Mouse (Mus musculus) C2C12 (cell line): ENCODE measurements around the gene Zfp202. TPM values are rescaled to one million over a fixed set of nuclear protein-coding genes. Genes with fewer than 3 reads are reported as not detected.

Experiments
- H3K27me3 ChIP-seq: one replicate; pipeline ENCODE4 v1.6.1; 2011; ENCODE audit not compliant: control insufficient read depth, insufficient read depth, insufficient read length
- H3K36me3 ChIP-seq: one replicate; pipeline ENCODE4 v1.6.1; 2011; ENCODE audit not compliant: control insufficient read depth, insufficient read depth
- H3K4me3 ChIP-seq: one replicate; pipeline ENCODE4 v1.5.1; 2011; ENCODE audit warnings: mild to moderate bottlenecking, control low read depth; ENCODE audit not compliant: poor library complexity, insufficient read depth, severe bottlenecking
- H3K79me2 ChIP-seq: one replicate; pipeline ENCODE4 v1.6.1; 2011; ENCODE audit not compliant: control insufficient read depth, insufficient read depth
- H3K79me3 ChIP-seq: one replicate; pipeline ENCODE4 v1.6.1; 2011; ENCODE audit warnings: low read depth, control low read depth
- H3ac ChIP-seq: one replicate; pipeline ENCODE3; 2011; ENCODE audit warnings: low read depth; ENCODE audit not compliant: control insufficient read depth, insufficient read length
- CEBPB ChIP-seq: IDR thresholded peaks from one replicate; pipeline ENCODE4 v1.6.1; 2011; ENCODE audit warnings: low read depth, mild to moderate bottlenecking, control low read depth, moderate library complexity
- CTCF ChIP-seq: IDR thresholded peaks from one replicate; pipeline ENCODE4 v1.5.1; 2011; ENCODE audit not compliant: control insufficient read depth, insufficient read depth, insufficient read length
- FOSL1 ChIP-seq: IDR thresholded peaks from one replicate; pipeline ENCODE4 v1.8.0; 2011; ENCODE audit warnings: mild to moderate bottlenecking, low read length; ENCODE audit not compliant: poor library complexity, insufficient read depth, severe bottlenecking
- MAX ChIP-seq: IDR thresholded peaks from one replicate; pipeline ENCODE4 v1.6.1; 2011; ENCODE audit warnings: mild to moderate bottlenecking, control low read depth
- MYOD1 ChIP-seq: IDR thresholded peaks from one replicate; pipeline ENCODE4 v1.6.1; 2011; ENCODE audit warnings: low read depth; ENCODE audit not compliant: control insufficient read depth, insufficient read length
- MYOG ChIP-seq: IDR thresholded peaks from one replicate; pipeline ENCODE4 v1.6.1; 2011; ENCODE audit not compliant: control insufficient read depth, insufficient read length; ENCODE audit errors: extremely low read depth
- USF1 ChIP-seq: IDR thresholded peaks from one replicate; pipeline ENCODE4 v1.6.1; 2011; ENCODE audit warnings: low read depth, mild to moderate bottlenecking, control low read depth, moderate library complexity
- polyA plus RNA-seq: library from polyadenylated mRNA; unstranded; fragments of >200 nt; fragmentation: generic; extraction: Trizol; gene quantifications from one replicate; pipeline ENCODE4 v1.2.1, GENCODE M21; 2012; ENCODE audit warnings: missing spikeins

Zfp202 gene
- polyA plus RNA-seq, 1 experiment, result 2.2 TPM

- H3K36me3 ChIP-seq, result no peaks in the 10 kb centered on the region
- no peaks in the 10 kb centered on the region for H3K79me2 ChIP-seq
- H3ac ChIP-seq, result no peak overlapping the region
- no peaks in the 10 kb centered on the region for H3K79me3 ChIP-seq
- H3K27me3 ChIP-seq, result no peaks in the 10 kb centered on the region
- H3K4me3 ChIP-seq, result no peak overlapping the region
- TF ChIP-seq MAX (no peak), MYOG (no peak), USF1 (no peak), CEBPB (no peak), MYOD1 (no peak), CTCF (no peak), FOSL1 (no peak)
These were observed 42.3 kb downstream of the Zfp202 start for GRCm38 (mm10) chr9:40234233-40235072.

- no peak overlapping the region for H3K4me3 ChIP-seq
- no peaks in the 10 kb centered on the region for H3K79me3 ChIP-seq
- H3K79me2 ChIP-seq, result no peaks in the 10 kb centered on the region
- no peaks in the 10 kb centered on the region for H3K27me3 ChIP-seq
- no peak overlapping the region for H3ac ChIP-seq
- no peaks in the 10 kb centered on the region for H3K36me3 ChIP-seq
- TF ChIP-seq MAX, result no peak
- no peak for TF ChIP-seq MYOD1
- TF ChIP-seq CEBPB, result no peak
These were observed 43.1 kb downstream of the Zfp202 start for GRCm38 (mm10) chr9:40235220-40235619.

- no peak for TF ChIP-seq FOSL1
- TF ChIP-seq MAX, result no peak
- no peak for TF ChIP-seq CTCF
- no peak for TF ChIP-seq MYOD1
- TF ChIP-seq MYOG, result no peak
- TF ChIP-seq CEBPB, result no peak
- TF ChIP-seq USF1, result no peak
- no peak overlapping the region for H3ac ChIP-seq
- H3K79me3 ChIP-seq, result no peaks in the 10 kb centered on the region
- no peaks in the 10 kb centered on the region for H3K27me3 ChIP-seq
- H3K36me3 ChIP-seq, result no peaks in the 10 kb centered on the region
- no peaks in the 10 kb centered on the region for H3K79me2 ChIP-seq
- H3K4me3 ChIP-seq, result no peak overlapping the region
These were observed 47.6 kb downstream of the Zfp202 start for GRCm38 (mm10) chr9:40239749-40240148.

GRCm38 (mm10) chr9:40240311-40240710, 48.2 kb downstream of the Zfp202 start:
- Histone ChIP-seq H3K27me3 (no peaks in the 10 kb centered on the region), H3K36me3 (no peaks in the 10 kb centered on the region), H3K79me3 (no peaks in the 10 kb centered on the region), H3K4me3 (no peak overlapping the region), H3ac (no peak overlapping the region), H3K79me2 (no peaks in the 10 kb centered on the region)
- TF ChIP-seq MYOG (no peak), CTCF (no peak), USF1 (no peak), CEBPB (no peak), MAX (no peak), FOSL1 (no peak), MYOD1 (no peak)

GRCm38 (mm10) chr9:40241223-40241801, 49.2 kb downstream of the Zfp202 start:
- H3ac ChIP-seq, result no peak overlapping the region
- H3K27me3 ChIP-seq, result no peaks in the 10 kb centered on the region
- no peaks in the 10 kb centered on the region for H3K79me3 ChIP-seq
- no peak overlapping the region for H3K4me3 ChIP-seq
- TF ChIP-seq MAX, result no peak
- no peak for TF ChIP-seq MYOG
- no peak for TF ChIP-seq CEBPB
- no peak for TF ChIP-seq FOSL1
- no peak for TF ChIP-seq USF1
- no peak for TF ChIP-seq MYOD1
- TF ChIP-seq CTCF, result no peak
- H3K36me3 ChIP-seq, result no peaks in the 10 kb centered on the region
- H3K79me2 ChIP-seq, result no peaks in the 10 kb centered on the region
